Mouse (Mus musculus) retina, postnatal 7 days (tissue): ENCODE measurements around the gene Dqx1.

Experiments
- DNase-seq: peaks from one replicate; pipeline ENCODE4 v3.0.0-alpha.2; 2012; ENCODE audit warnings: low read depth, low spot score

The Dqx1 gene

DNA sequence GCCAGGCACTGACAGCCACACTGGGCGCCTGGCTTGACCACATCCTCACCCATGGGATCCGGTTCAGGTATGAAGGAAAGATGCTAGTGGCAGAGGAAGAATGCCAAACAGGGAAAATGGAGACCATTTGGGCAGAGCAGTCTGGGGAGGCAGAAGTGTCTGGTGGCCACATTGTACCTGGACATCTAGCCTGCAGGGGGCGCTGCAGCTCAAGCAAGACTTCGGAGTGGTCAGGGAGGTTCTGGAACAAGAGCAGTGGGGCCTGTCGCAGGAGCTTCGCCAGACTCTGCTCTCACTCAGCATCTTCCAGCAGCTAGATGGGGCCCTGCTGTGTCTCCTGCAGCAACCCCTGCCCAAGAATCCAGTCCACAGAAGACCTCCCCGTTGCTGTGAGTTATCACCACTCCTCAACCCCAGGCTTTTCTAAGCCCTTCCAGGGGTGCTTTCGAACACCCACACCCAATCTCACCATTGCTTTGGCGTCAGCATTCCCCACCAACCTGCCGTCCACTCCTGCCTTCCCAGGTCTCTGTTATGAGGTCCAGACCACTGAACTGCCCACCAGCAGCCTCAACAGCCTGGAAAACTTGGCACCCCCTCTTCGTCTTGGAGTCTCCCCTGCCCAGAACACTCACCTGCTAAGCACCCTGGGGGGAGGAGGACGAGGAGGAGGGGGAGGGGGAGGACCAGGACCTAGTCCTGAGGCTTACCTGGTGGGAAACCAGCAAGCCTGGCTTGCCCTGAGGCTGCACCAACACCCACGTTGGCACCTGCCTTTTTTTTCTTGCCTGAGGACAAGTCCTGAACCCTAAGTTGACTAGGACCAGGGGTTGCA, 50.1 kb downstream of the Dqx1 start:
- peak; percentile 48 for DNase-seq

DNA sequence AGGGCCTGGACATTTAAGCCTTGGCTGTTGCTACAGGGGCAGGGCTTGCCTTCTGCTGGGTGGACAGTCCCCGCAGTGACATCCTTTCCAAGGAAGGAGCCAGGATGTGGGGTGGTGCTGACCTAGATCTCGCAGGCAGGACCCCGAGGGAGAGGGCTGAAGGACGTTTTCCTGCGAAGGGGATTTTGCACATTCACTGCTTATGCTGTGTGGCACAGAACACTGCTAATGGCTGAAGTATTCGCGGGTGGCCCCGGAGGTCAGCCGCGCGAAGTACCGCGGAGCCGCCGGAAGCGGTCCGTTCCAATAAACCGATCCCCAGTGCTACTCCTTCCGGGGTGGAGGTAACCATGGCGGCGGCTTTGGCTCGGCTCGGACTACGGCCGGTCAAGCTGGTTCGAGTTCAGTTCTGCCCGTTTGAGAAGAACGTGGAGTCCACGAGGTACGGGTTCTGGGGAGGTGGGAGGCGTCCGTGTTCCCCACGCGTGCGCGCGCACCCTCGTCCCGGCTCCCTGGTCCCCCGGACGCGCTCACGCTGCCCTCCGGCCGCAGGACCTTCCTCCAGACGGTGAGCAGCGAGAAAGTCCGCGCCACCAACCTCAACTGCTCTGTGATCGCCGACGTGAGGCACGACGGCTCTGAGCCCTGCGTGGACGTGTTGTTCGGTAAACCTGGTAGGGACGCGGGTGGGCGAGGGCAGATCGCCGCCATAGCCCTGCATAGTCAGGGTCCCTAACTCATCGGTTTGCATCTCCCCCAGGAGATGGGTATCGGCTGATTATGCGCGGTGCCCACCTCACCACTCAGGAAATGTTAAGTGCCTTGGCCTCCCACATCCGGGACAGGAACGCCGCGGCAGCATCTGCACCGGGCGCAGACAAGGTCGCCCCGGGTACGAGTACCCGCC, 51.4 kb downstream of the Dqx1 start, which contains the start of gene Mrpl53:
Gene Mrpl53, plus strand, starts transcription at position 279 of the 907 bp plus-strand sequence.
- DNase-seq = peak; percentile 70

DNA sequence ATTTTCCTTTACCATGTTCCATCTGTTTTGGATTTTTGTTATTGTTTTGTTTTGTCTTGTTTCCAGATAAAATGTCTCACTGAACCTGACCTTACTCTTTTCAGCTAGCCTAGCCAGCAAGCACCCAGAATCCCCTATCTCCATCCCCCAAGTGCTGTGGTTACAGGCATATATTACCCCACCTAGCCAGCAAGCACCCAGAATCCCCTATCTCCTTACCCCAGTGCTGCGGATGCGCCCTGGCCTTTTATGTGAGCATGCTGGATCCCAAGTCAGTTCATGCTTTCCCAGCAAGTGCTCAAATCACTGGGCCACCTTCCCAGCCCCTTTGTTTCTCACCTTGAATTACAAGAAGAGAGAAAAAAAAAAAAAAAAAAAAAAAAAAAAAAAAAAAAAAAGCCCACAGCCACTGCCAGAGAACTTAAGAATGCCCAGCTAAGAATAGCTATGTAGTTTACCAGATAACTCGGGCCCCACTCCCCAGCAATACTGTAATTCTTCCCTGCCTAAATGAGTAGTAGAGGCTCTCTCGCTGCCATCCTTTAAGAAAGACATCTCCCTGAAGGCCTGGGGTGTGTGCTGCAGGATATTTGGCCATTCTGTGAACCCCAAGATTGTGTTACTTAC, 54.0 kb downstream of the Dqx1 start:
- no peak for DNase-seq

DNA sequence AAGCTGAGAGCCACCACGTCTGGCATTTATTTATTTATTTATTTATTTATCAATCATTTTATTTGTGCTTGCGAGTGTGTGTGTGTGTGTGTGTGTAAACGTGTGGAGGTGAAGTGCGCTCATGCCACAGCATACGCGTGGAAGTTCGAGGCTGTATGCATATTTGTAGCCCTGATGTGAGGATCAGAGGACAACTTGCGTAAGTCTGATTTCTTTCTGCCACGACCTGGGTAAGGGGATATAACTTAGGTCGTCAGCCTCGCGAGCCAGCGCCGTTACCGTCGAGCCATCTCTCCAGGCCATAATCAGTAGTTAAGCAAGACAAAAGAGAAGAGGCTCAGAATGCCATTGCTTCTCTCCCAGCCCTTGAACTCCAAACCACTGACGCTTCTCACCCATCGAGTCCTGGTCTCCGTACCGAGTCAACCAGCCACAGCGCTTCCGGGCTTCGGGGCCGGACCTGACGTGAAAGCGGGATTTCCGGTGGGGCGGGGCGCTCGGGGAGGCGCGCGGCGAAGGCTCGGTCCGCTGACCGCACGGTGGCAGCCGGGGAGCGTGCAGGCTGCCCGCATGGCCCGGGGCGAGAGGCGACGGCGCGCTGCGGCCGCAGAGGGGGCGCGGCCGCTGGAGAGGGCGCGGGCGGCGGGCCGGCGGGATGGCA, 57.5 kb downstream of the Dqx1 start, which contains the start of gene Mogs:
Gene Mogs, plus strand, starts transcription at position 486 of the 661 bp plus-strand sequence.
- peak; percentile 85 for DNase-seq

DNA sequence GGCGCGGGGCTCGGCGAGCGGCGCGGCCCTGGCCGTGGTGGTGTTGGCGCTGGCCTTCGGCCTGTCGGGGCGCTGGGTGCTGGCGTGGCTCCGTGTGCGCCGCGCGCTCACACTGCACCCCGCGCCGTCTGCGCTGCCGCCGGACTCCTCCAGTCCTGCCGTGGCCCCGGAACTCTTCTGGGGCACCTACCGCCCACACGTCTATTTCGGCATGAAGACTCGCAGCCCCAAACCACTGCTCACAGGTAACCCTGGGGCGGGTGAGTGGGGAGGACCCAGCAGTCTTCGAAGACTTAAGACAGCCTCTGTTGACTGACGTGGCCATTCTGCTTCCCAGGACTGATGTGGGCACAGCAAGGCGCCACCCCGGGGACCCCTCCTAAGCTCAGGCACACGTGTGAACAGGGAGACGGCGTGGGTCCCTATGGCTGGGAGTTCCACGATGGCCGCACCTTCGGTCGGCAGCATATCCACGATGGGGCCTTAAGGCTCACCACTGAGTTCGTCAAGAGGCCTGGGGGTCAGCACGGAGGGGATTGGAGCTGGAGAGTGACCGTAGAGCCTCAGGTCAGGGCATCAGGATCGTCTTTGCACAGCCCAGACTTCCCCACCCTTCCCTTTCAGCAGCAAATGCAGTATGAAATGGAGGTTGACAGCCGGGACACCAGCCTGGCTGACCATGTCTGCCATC, 58.2 kb downstream of the Dqx1 start:
- no peak for DNase-seq

DNA sequence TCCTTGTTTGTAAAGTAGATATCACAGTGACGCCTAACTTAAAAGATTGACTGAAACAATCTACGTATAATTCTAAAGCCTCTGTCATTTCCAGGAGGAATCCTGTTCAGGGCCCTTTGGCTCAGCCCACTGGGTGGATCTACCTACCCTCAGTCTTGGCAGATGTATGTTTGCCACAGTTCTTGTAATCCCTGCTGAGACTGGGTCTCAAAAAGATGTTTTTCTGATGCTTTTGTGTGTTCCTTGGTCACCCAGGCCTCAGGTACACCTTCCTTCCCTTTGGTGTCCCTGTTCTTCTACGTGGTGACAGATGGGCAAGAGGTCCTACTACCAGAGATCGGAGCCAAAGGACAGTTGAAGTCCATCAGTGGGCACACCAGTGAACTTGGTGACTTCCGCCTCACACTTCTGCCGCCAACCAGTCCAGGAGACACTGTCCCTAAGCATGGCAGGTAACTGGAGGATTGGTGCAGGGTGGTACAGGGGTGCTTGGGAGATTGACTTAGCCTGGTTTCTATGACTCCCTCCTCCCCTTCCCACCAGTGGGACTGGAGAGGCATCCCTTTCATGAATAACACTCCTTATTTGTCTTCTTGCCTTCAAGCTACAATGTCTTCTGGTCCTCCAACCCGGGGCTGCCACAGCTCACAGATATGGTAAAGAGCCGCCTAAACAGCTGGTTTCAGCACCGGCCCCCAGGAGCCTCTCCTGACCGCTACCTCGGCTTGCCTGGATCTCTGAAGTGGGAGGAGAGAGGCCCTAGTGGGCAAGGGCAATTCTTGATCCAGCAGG, 58.9 kb downstream of the Dqx1 start:
- DNase-seq = no peak
